ENCODE assay signal across 11 mouse cellular contexts in the genomic region with DNA sequence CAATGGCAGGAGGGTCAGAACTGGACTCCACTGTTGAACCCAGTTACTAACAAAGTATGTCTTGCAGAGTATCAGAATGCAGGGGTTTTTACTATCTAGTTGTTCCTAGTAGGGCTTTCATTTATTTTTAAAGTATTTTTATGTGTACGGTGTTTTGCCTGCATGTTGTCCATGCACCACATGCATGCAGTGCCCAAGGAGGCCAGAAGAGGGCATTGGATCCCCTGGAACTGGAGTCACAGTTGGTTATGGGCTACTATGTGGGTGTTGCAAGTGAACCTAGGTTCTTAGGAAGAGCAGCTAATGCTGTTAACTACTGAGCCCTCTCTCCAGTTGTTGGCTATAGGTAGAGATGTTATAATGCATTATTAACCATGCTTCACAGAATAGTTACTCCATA. TPM values are rescaled to one million over a fixed set of nuclear protein-coding genes. Genes with fewer than 3 reads are reported as not detected.
DNase-seq lines count a peak whose midpoint lies in the region; ATAC-seq and TF ChIP-seq lines count a peak whose summit lies in the region.
"Had no signal": no experiment of that assay in that cellular context is flagged by ENCODE, and none has a peak within 500 bp of the region (broad histone marks: within the 10 kb centered on the region; RNA-seq: fewer than 3 reads in every experiment).

No protein-coding gene starts in this region.

- peak; percentile 23 to 38 for DNase-seq in cerebellum, adult 2 months
- peak; percentile 44 for DNase-seq in liver, adult 2 months (ENCODE audit: extremely low read depth, low read depth, low spot score)
- no peak for DNase-seq in liver, embryonic 11.5 days (ENCODE audit: low spot score)
- DNase-seq in adrenal gland, postnatal 10 days = peak; percentile 88
- peak; percentile 32 for DNase-seq in forelimb bud, embryonic 11.5 days (ENCODE audit: low read depth, low spot score)
- peak; percentile 14 to 33 for DNase-seq in left cerebral cortex, postnatal 25 days (ENCODE audit: low spot score in 2 of 2)
- DNase-seq in right cerebral cortex, postnatal 4 days = peak; percentile 62

- no peak for ATAC-seq in cerebellum, adult (ENCODE audit: insufficient number of reproducible peaks, low FRiP score, low TSS enrichment)
- no peak for ATAC-seq in liver, embryonic 11.5 days (replicated peaks; ENCODE audit: low FRiP score)

- no peak overlapping the region for H3K4me3 ChIP-seq in cerebellum, adult 2 months (replicated peaks; ENCODE audit: insufficient read depth, low read depth, low read length)
- no peak overlapping the region for H3K4me3 ChIP-seq in liver, adult 2 months (ENCODE audit: insufficient read depth, low read depth, low read length)
- H3K4me3 ChIP-seq in liver, embryonic 11.5 days (ENCODE audit: low read depth, low read length) = no peak overlapping the region
- H3K4me3 ChIP-seq: heart, embryonic 13.5 days; megakaryocyte, embryonic 14.5 days had no signal

- peaks cover 7% of the 10 kb centered on the region; the same call in 1 of the 2 replicates for H3K4me1 ChIP-seq in cerebellum, adult 2 months (ENCODE audit: control insufficient read depth, insufficient read depth, low read length)
- peaks cover 4% of the 10 kb centered on the region; the same call in 1 of the 2 replicates for H3K4me1 ChIP-seq in liver, adult 2 months (ENCODE audit: control insufficient read depth, insufficient read depth, low read length)
- H3K4me1 ChIP-seq in liver, embryonic 11.5 days (replicated peaks; ENCODE audit: control insufficient read depth, insufficient read depth, low read length) = no peaks in the 10 kb centered on the region
- H3K4me1 ChIP-seq: heart, embryonic 13.5 days; megakaryocyte, embryonic 14.5 days had no signal

- H3K4me2 ChIP-seq in liver, embryonic 11.5 days = no peak overlapping the region
- H3K4me2 ChIP-seq: heart, embryonic 13.5 days had no signal

- H3K36me3 ChIP-seq in liver, adult 2 months (ENCODE audit: control insufficient read depth, insufficient read depth, low read length) = no peaks in the 10 kb centered on the region
- H3K36me3 ChIP-seq in liver, embryonic 11.5 days (ENCODE audit: control insufficient read depth, insufficient read depth, low read length) = no peaks in the 10 kb centered on the region
- H3K36me3 ChIP-seq: heart, embryonic 13.5 days had no signal

- H3K79me2 ChIP-seq in liver, adult 2 months (ENCODE audit: control insufficient read depth, insufficient read depth, low read length) = no peaks in the 10 kb centered on the region

- WGBS in cerebellum, adult 2 months = 50% methylated on average over 1 of the region's 1 CpGs
- 39% methylated on average over 1 of the region's 1 CpGs for WGBS in liver, adult 2 months
- WGBS in liver, embryonic 11.5 days = 66% methylated on average over 1 of the region's 1 CpGs

- TF ChIP-seq CTCF in cerebellum, adult 2 months (IDR thresholded peaks at IDR 0.05; ENCODE audit: borderline replicate concordance, insufficient read depth, low read depth, low read length) = peak; percentile 72
- peak; percentile 81 for TF ChIP-seq CTCF in liver, adult 2 months (IDR thresholded peaks at IDR 0.05; ENCODE audit: low read depth, low read length)

- H3K9me3 ChIP-seq in liver, embryonic 11.5 days (ENCODE audit: control insufficient read depth, low read length) = no peaks in the 10 kb centered on the region
- H3K9me3 ChIP-seq: heart, embryonic 13.5 days; megakaryocyte, embryonic 14.5 days had no signal

- no peak overlapping the region for H3K27ac ChIP-seq in cerebellum, adult 2 months (ENCODE audit: insufficient read depth, low read length)
- H3K27ac ChIP-seq in liver, adult 2 months (replicated peaks; ENCODE audit: insufficient read depth, low read depth, low read length) = no peak overlapping the region
- no peak overlapping the region for H3K27ac ChIP-seq in liver, embryonic 11.5 days (ENCODE audit: low read depth, low read length)
- H3K27ac ChIP-seq: heart, embryonic 13.5 days had no signal

- intact Hi-C loops in left cerebral cortex, postnatal 25 days (cut with DNase I) = no loop called here

- no peak for TF ChIP-seq POLR2A in cerebellum, adult 2 months (IDR thresholded peaks at IDR 0.05; ENCODE audit: borderline replicate concordance, insufficient read depth, low read length)
- TF ChIP-seq POLR2A in liver, adult 2 months (IDR thresholded peaks at IDR 0.05; ENCODE audit: extremely low read depth, insufficient read depth, low read length) = no peak

- no peak overlapping the region for H3K9ac ChIP-seq in liver, adult 2 months (ENCODE audit: low read depth, low read length)
- no peak overlapping the region for H3K9ac ChIP-seq in liver, embryonic 11.5 days (ENCODE audit: low read depth, low read length)
- H3K9ac ChIP-seq: heart, embryonic 13.5 days had no signal

- H3K27me3 ChIP-seq in cerebellum, adult 2 months (ENCODE audit: control insufficient read depth, insufficient read depth, low read length) = no peaks in the 10 kb centered on the region
- no peaks in the 10 kb centered on the region for H3K27me3 ChIP-seq in liver, adult 2 months (ENCODE audit: control insufficient read depth, insufficient read depth, low read length)
- H3K27me3 ChIP-seq in liver, embryonic 11.5 days (replicated peaks; ENCODE audit: control insufficient read depth, insufficient read depth, low read length) = no peaks in the 10 kb centered on the region

RNA-seq across cellular contexts. Expression of gene Lcn5, which starts 5.8 kb away (rescaled TPM):
- polyA plus RNA-seq in cerebellum, adult 2 months (2012; rRNA removed) = not detected in 2 replicates
- total RNA-seq in liver, adult 2 months (2014; rRNA removed) = not detected in 2 replicates
- not detected in 2 replicates for polyA plus RNA-seq in liver, adult 2 months (2012; rRNA removed)
- not detected in 2 replicates for polyA plus RNA-seq in liver, embryonic 11.5 days (2014; fragmentation: Nextera tagmentation; extraction: Ambion mirVana)
- not detected for total RNA-seq in adrenal gland, postnatal 10 days (2021)
- total RNA-seq in left cerebral cortex, postnatal 25 days (2021) = not detected
- polyA plus RNA-seq: C2C12; heart, embryonic 13.5 days had no signal

RNA-seq across cellular contexts. Expression of gene Lcn8, which starts 10.6 kb away (rescaled TPM):
- polyA plus RNA-seq in cerebellum, adult 2 months (2012; rRNA removed) = not detected in 2 replicates
- not detected in 2 replicates for total RNA-seq in liver, adult 2 months (2014; rRNA removed)
- polyA plus RNA-seq in liver, adult 2 months (2012; rRNA removed) = not detected in 2 replicates
- polyA plus RNA-seq in liver, embryonic 11.5 days (2014; fragmentation: Nextera tagmentation; extraction: Ambion mirVana) = not detected in 2 replicates
- total RNA-seq in adrenal gland, postnatal 10 days (2021) = 1 to 10 TPM in 1 of 2 experiments, not detected in 1; 1.6 TPM
- total RNA-seq in left cerebral cortex, postnatal 25 days (2021) = not detected
- polyA plus RNA-seq: C2C12; heart, embryonic 13.5 days had no signal

RNA-seq across cellular contexts. Expression of gene Lcn6, which starts 13.1 kb away (rescaled TPM):
- polyA plus RNA-seq in cerebellum, adult 2 months (2012; rRNA removed) = not detected in 2 replicates
- not detected in 2 replicates for total RNA-seq in liver, adult 2 months (2014; rRNA removed)
- not detected in 2 replicates for polyA plus RNA-seq in liver, adult 2 months (2012; rRNA removed)
- not detected in 2 replicates for polyA plus RNA-seq in liver, embryonic 11.5 days (2014; fragmentation: Nextera tagmentation; extraction: Ambion mirVana)
- not detected for total RNA-seq in adrenal gland, postnatal 10 days (2021)
- total RNA-seq in left cerebral cortex, postnatal 25 days (2021) = not detected
- polyA plus RNA-seq: C2C12; heart, embryonic 13.5 days had no signal

RNA-seq across cellular contexts. Expression of gene Lcn10, which starts 19.0 kb away (rescaled TPM):
- not detected in 2 replicates for polyA plus RNA-seq in cerebellum, adult 2 months (2012; rRNA removed)
- not detected in 2 replicates for total RNA-seq in liver, adult 2 months (2014; rRNA removed)
- polyA plus RNA-seq in liver, adult 2 months (2012; rRNA removed) = not detected in 2 replicates
- not detected in 2 replicates for polyA plus RNA-seq in liver, embryonic 11.5 days (2014; fragmentation: Nextera tagmentation; extraction: Ambion mirVana)
- not detected for total RNA-seq in adrenal gland, postnatal 10 days (2021)
- not detected for total RNA-seq in left cerebral cortex, postnatal 25 days (2021)
- polyA plus RNA-seq: C2C12; heart, embryonic 13.5 days had no signal

RNA-seq across cellular contexts. Expression of gene Fcna, which starts 35.7 kb away (rescaled TPM):
- polyA plus RNA-seq in cerebellum, adult 2 months (2012; rRNA removed) = 0.31 and 0.35 TPM in 2 replicates
- total RNA-seq in liver, adult 2 months (2014; rRNA removed) = 35.4 and 63.2 TPM in 2 replicates
- polyA plus RNA-seq in liver, adult 2 months (2012; rRNA removed) = 27.1 and 36.5 TPM in 2 replicates
- 31.1 and 33.4 TPM in 2 replicates for polyA plus RNA-seq in liver, embryonic 11.5 days (2014; fragmentation: Nextera tagmentation; extraction: Ambion mirVana)
- total RNA-seq in adrenal gland, postnatal 10 days (2021) = 10 to 100 TPM; 11.3 to 15.8 TPM
- under 1 TPM; 0.44 to 0.55 TPM for total RNA-seq in left cerebral cortex, postnatal 25 days (2021)
